Mouse (Mus musculus) cortical plate, adult 2 months (tissue): ENCODE measurements around the gene Myl9. TPM values are rescaled to one million over a fixed set of nuclear protein-coding genes. Genes with fewer than 3 reads are reported as not detected.

ENCODE experiments used
- H3K27ac ChIP-seq: fragments of 200-500 bp; 2 replicates; pipeline ENCODE4 v1.5.1; 2012; ENCODE audit warnings: low read length, control low read depth, inconsistent platforms; ENCODE audit not compliant: insufficient read depth
- H3K4me1 ChIP-seq: fragments of 200-500 bp; 2 replicates; pipeline ENCODE4 v1.6.1; 2011; ENCODE audit warnings: low read length; ENCODE audit not compliant: control insufficient read depth, insufficient read depth
- H3K4me3 ChIP-seq: fragments of 200-500 bp; 2 replicates; pipeline ENCODE4 v1.5.1; 2011; ENCODE audit warnings: mild to moderate bottlenecking, low read length, control low read depth; ENCODE audit not compliant: insufficient read depth
- CTCF ChIP-seq: fragments of 200-500 bp; IDR thresholded peaks from 2 replicates; pipeline ENCODE4 v1.5.1; 2011; ENCODE audit warnings: mild to moderate bottlenecking, control low read depth, low read length; ENCODE audit not compliant: insufficient read depth; ENCODE audit errors: extremely low read depth
- POLR2A ChIP-seq: fragments of 200-500 bp; IDR thresholded peaks from 2 replicates; pipeline ENCODE4 v1.6.1; 2011; ENCODE audit warnings: mild to moderate bottlenecking, low read length, control low read depth; ENCODE audit not compliant: insufficient read depth; ENCODE audit errors: extremely low read depth
- polyA plus RNA-seq: library from polyadenylated mRNA; depleted of rRNA; stranded (reverse); fragments of >200 nt; gene quantifications from 2 replicates; pipeline ENCODE4 v1.2.3, GENCODE M21; 2012

Gene Myl9
- polyA plus RNA-seq, 1 experiment: 47.7 TPM

GRCm38 (mm10) chr2:156737976-156738375 is 37.2 kb upstream of the Myl9 start:
- no peak overlapping the region for H3K4me3 ChIP-seq
- H3K27ac ChIP-seq: no peak overlapping the region
- H3K4me1 ChIP-seq: peaks cover 26% of the 10 kb centered on the region
- TF ChIP-seq CTCF (no peak), POLR2A (no peak)

GRCm38 (mm10) chr2:156741265-156741664 is 34.0 kb upstream of the Myl9 start:
- H3K4me1 ChIP-seq: peaks cover 22% of the 10 kb centered on the region
- H3K4me3 ChIP-seq: no peak overlapping the region
- TF ChIP-seq CTCF (no peak), POLR2A (no peak)
- H3K27ac ChIP-seq: no peak overlapping the region

GRCm38 (mm10) chr2:156741998-156742397 is 33.2 kb upstream of the Myl9 start:
- TF ChIP-seq POLR2A: no peak
- no peak for TF ChIP-seq CTCF
- H3K4me3 ChIP-seq: no peak overlapping the region
- no peak overlapping the region for H3K27ac ChIP-seq
- peaks cover 21% of the 10 kb centered on the region for H3K4me1 ChIP-seq

GRCm38 (mm10) chr2:156743248-156743647 is 32.0 kb upstream of the Myl9 start:
- Histone ChIP-seq H3K4me3 (no peak overlapping the region), H3K27ac (no peak overlapping the region), H3K4me1 (peaks cover 21% of the 10 kb centered on the region)
- TF ChIP-seq POLR2A (no peak), CTCF (no peak)

GRCm38 (mm10) chr2:156744414-156744813 is 30.8 kb upstream of the Myl9 start:
- Histone ChIP-seq H3K27ac (no peak overlapping the region), H3K4me3 (no peak overlapping the region), H3K4me1 (peaks cover 19% of the 10 kb centered on the region)
- TF ChIP-seq POLR2A (no peak), CTCF (no peak)

GRCm38 (mm10) chr2:156747315-156747714 is 27.9 kb upstream of the Myl9 start:
- TF ChIP-seq CTCF: no peak
- no peak for TF ChIP-seq POLR2A
- H3K27ac ChIP-seq: no peak overlapping the region
- H3K4me1 ChIP-seq: peaks cover 3% of the 10 kb centered on the region; the same call in 1 of the 2 replicates
- no peak overlapping the region for H3K4me3 ChIP-seq

GRCm38 (mm10) chr2:156749687-156750086 is 25.5 kb upstream of the Myl9 start:
- TF ChIP-seq POLR2A (no peak), CTCF (no peak)
- Histone ChIP-seq H3K27ac (no peak overlapping the region), H3K4me3 (no peak overlapping the region), H3K4me1 (no peaks in the 10 kb centered on the region)

GRCm38 (mm10) chr2:156756937-156757336 is 18.3 kb upstream of the Myl9 start:
- no peak overlapping the region for H3K27ac ChIP-seq
- H3K4me1 ChIP-seq: peaks cover 2% of the 10 kb centered on the region; the same call in 1 of the 2 replicates
- TF ChIP-seq CTCF (no peak), POLR2A (no peak)
- no peak overlapping the region for H3K4me3 ChIP-seq

GRCm38 (mm10) chr2:156760843-156761505 is 14.2 kb upstream of the Myl9 start:
- H3K27ac ChIP-seq: no peak overlapping the region
- peak; percentile 31; the same call in 1 of the 2 replicates for TF ChIP-seq CTCF
- TF ChIP-seq POLR2A: no peak
- peaks cover 6% of the 10 kb centered on the region; the same call in 1 of the 2 replicates for H3K4me1 ChIP-seq
- H3K4me3 ChIP-seq: no peak overlapping the region

- Histone ChIP-seq H3K4me1 (peaks cover 8% of the 10 kb centered on the region; the same call in 1 of the 2 replicates), H3K27ac (no peak overlapping the region)
- TF ChIP-seq CTCF: no peak
- TF ChIP-seq POLR2A: no peak
Observed at GRCm38 (mm10) chr2:156761521-156762278, 13.5 kb upstream of the Myl9 start.

More at GRCm38 (mm10) chr2:156761521-156762278, 13.5 kb upstream of the Myl9 start:
- no peak overlapping the region for H3K4me3 ChIP-seq
